Mouse (Mus musculus): ENCODE results near the gene Art1.

DNA sequence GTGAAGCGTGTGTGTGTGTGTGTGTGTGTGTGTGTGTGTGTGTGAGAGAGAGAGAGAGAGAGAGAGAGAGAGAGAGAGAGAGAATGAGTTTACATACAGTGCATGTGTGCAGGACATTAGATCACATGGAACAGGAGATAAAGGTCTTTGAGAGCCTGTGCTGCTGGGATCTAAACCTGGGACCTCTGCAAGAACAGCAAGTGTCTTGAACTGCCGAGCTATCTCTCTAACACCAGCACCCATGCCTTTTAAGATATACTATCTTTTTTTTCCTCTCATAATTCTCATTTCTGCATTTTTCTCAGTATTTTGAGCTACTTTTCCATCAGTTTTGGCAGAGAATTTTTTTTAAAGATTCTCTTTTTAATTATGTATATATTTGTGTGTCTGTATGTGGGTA is 2.0 kb downstream of the Art1 start:
- TF ChIP-seq CTCF (IDR thresholded peaks at IDR 0.05; ENCODE audit: low read depth, low read length), result no peak
- TF ChIP-seq POLR2A (IDR thresholded peaks at IDR 0.05; ENCODE audit: borderline replicate concordance, low read depth, low read length), result no peak

Data from bone marrow macrophage, adult 2 months (primary cell).